Mouse (Mus musculus): ENCODE results near the gene Car14. TPM values are rescaled to one million over a fixed set of nuclear protein-coding genes. Genes with fewer than 3 reads are reported as not detected.

Gene Car14
- polyA plus RNA-seq, 1 experiment from 2014 or later = 36.5 TPM

DNA sequence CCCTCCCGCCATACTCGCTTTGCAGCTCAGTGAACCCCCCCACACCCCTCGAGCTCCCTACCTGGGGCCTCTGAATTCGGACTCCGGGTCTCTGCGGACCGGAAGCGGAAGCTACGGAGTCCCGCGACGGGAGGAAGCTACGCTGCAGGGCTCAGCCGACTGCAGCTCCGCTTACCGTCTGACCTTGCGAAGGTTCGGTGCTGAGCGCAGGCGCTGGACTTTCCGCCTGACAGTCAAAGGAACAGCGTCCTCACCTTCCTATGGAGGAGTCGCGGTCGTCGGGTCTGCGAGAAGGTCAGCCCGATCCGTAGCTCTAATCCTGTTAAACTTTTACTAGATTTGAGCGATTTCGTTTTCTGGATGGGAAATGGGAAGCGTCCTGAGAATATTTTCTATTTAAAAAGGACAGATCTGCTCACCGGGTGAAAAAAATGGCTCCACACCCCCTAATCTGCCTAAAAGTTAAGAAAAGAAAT lies 33.1 kb downstream of the Car14 start, which contains the start of gene Mrps21:
Mrps21 (minus strand) TSS at position 128 of the 476 bp plus-strand sequence.
- H3K9ac ChIP-seq (ENCODE audit: low read length) = peak within 1 kb of the TSS; percentile 75
- no peaks in the 10 kb centered on the region for H3K9me3 ChIP-seq (ENCODE audit: control insufficient read depth, low read length)
- no peaks in the 10 kb centered on the region for H3K27me3 ChIP-seq (ENCODE audit: control insufficient read depth, insufficient read depth, low read length)
- peak within 1 kb of the TSS; percentile 58 for H3K4me3 ChIP-seq (ENCODE audit: low read depth, low read length)
- ATAC-seq (ENCODE audit: insufficient read depth, low FRiP score, low TSS enrichment) (peak; percentile 85), DNase-seq (ENCODE audit: low spot score) (peak; percentile 89)
- H3K27ac ChIP-seq (ENCODE audit: low read depth, low read length) = peak within 1 kb of the TSS; percentile 65
- H3K4me1 ChIP-seq (ENCODE audit: control insufficient read depth, insufficient read depth, low read length) = peaks cover 8% of the 10 kb centered on the region
- peak within 1 kb of the TSS; percentile 70 for H3K4me2 ChIP-seq (ENCODE audit: low read depth)
- WGBS = under 1% methylated on average over 33 of the region's 33 CpGs
- H3K36me3 ChIP-seq (ENCODE audit: control insufficient read depth, insufficient read depth, low read length) = peaks cover 3% of the 10 kb centered on the region; the same call in 1 of the 2 replicates

DNA sequence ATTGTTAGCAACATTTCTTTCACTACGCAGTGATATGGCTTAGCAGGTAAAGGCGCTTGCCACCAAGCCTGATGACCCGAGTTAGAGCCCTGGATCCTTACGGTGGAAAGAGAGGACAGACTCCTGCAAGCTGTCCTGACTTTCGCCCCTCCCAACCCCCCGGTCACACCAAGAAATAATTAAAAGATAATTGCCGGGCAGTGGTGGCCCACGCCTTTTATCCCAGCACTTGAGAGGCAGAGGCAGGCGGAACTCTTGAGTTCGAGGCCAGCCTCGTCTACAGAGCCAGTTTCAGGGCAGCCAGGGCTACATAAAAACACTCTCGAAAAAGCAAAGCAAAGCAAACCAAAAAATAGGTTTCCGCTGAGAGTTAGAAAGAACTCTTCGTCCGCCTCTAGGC lies 33.5 kb downstream of the Car14 start:
- peak overlapping the region; percentile 70 for H3K4me2 ChIP-seq (ENCODE audit: low read depth)
- H3K9me3 ChIP-seq (ENCODE audit: control insufficient read depth, low read length) = no peaks in the 10 kb centered on the region
- peaks cover 3% of the 10 kb centered on the region; the same call in 1 of the 2 replicates for H3K36me3 ChIP-seq (ENCODE audit: control insufficient read depth, insufficient read depth, low read length)
- H3K9ac ChIP-seq (ENCODE audit: low read length) = peak overlapping the region; percentile 75
- 8% methylated on average over 15 of the region's 15 CpGs for WGBS
- H3K27me3 ChIP-seq (ENCODE audit: control insufficient read depth, insufficient read depth, low read length) = no peaks in the 10 kb centered on the region
- H3K4me1 ChIP-seq (ENCODE audit: control insufficient read depth, insufficient read depth, low read length) = peaks cover 8% of the 10 kb centered on the region
- peak overlapping the region; percentile 58 for H3K4me3 ChIP-seq (ENCODE audit: low read depth, low read length)
- no peak for DNase-seq (ENCODE audit: low spot score)
- H3K27ac ChIP-seq (ENCODE audit: low read depth, low read length) = peak overlapping the region; percentile 65; the same call in 1 of the 2 replicates
- ATAC-seq (ENCODE audit: insufficient read depth, low FRiP score, low TSS enrichment) = 0 out of 2 replicates have a peak, but pooled peaks have one; percentile 27

DNA sequence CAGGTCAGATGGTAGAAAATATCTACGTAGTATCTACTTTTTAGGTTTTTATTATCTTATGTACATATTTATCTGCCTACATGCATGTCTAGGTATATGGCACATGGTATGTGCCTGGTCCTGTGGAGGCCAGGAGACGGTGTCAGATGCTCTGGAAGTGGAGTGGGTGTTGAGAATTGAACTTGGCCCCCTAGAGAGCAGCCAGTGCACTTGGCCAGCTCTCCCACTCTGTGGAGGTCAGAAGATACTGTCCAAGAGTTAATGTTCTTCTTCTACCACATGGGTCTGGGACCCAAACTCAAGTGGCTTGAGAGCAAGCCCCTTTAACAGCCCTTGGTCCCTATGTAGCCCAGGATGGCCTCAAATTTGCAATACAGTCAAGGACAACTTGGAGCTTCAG lies 37.1 kb downstream of the Car14 start:
- peaks cover 5% of the 10 kb centered on the region; the same call in 1 of the 2 replicates for H3K36me3 ChIP-seq (ENCODE audit: control insufficient read depth, insufficient read depth, low read length)

DNA sequence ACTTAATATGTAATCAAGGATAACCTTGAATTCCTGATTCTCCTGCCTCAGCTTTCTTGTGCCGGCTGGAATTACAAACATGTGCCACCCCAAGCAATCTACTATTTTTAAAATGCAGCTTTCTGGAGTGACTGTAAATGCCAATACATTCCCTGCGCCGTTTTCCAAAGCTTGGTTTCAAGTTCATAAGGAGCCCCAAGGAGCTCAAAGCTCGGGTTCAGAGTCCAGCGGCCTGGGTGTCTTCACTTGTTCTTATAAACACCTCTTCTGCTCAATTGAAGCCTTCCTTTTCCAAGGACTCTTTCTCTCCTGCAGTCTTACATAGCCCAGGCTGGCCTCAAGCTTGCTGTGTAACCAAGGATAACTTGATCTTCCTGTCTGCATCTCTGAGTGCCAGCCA lies 38.4 kb downstream of the Car14 start:
- DNase-seq (ENCODE audit: low spot score) (no peak), ATAC-seq (ENCODE audit: insufficient read depth, low FRiP score, low TSS enrichment) (no peak)
- H3K9me3 ChIP-seq (ENCODE audit: control insufficient read depth, low read length) = no peaks in the 10 kb centered on the region
- H3K27me3 ChIP-seq (ENCODE audit: control insufficient read depth, insufficient read depth, low read length) = no peaks in the 10 kb centered on the region
- H3K9ac ChIP-seq (ENCODE audit: low read length) = no peak overlapping the region
- peaks cover 5% of the 10 kb centered on the region; the same call in 1 of the 2 replicates for H3K36me3 ChIP-seq (ENCODE audit: control insufficient read depth, insufficient read depth, low read length)
- no peak overlapping the region for H3K4me3 ChIP-seq (ENCODE audit: low read depth, low read length)
- WGBS = 90% methylated on average over 5 of the region's 5 CpGs
- H3K4me1 ChIP-seq (ENCODE audit: control insufficient read depth, insufficient read depth, low read length) = peaks cover 4% of the 10 kb centered on the region
- no peak overlapping the region for H3K27ac ChIP-seq (ENCODE audit: low read depth, low read length)
- no peak overlapping the region for H3K4me2 ChIP-seq (ENCODE audit: low read depth)

More for the DNA sequence above, 37.1 kb downstream of the Car14 start:
- no peak overlapping the region for H3K4me3 ChIP-seq (ENCODE audit: low read depth, low read length)
- no peak for DNase-seq (ENCODE audit: low spot score)
- no peak overlapping the region for H3K27ac ChIP-seq (ENCODE audit: low read depth, low read length)
- no peak for ATAC-seq (ENCODE audit: insufficient read depth, low FRiP score, low TSS enrichment)
- peaks cover 8% of the 10 kb centered on the region for H3K4me1 ChIP-seq (ENCODE audit: control insufficient read depth, insufficient read depth, low read length)
- no peaks in the 10 kb centered on the region for H3K27me3 ChIP-seq (ENCODE audit: control insufficient read depth, insufficient read depth, low read length)
- WGBS = 95% methylated on average over 2 of the region's 2 CpGs
- H3K9me3 ChIP-seq (ENCODE audit: control insufficient read depth, low read length) = no peaks in the 10 kb centered on the region
- no peak overlapping the region for H3K4me2 ChIP-seq (ENCODE audit: low read depth)
- H3K9ac ChIP-seq (ENCODE audit: low read length) = no peak overlapping the region

DNA sequence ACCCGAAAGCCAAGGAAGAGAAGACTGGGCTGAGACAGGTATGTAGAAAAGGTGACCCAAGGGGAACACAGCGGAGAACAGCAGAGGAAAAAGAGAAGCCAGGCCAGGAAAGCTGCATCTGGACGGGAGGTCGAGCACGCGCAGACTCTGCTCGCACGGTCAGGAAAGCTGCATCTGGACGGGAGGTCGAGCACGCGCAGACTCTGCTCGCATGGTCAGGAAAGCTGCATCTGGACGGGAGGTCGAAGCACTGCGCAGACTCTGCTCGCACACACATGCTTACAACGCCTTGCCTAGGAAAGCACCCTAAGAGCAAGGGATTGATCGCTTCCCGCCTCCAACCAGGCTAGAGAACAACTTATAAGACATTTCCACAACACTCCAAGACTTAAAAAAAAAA lies 38.9 kb downstream of the Car14 start:
- DNase-seq (ENCODE audit: low spot score) = no peak
- Histone ChIP-seq H3K27me3 (ENCODE audit: control insufficient read depth, insufficient read depth, low read length) (no peaks in the 10 kb centered on the region), H3K4me1 (ENCODE audit: control insufficient read depth, insufficient read depth, low read length) (peaks cover 2% of the 10 kb centered on the region), H3K9ac (ENCODE audit: low read length) (no peak overlapping the region), H3K27ac (ENCODE audit: low read depth, low read length) (no peak overlapping the region), H3K9me3 (ENCODE audit: control insufficient read depth, low read length) (no peaks in the 10 kb centered on the region), H3K4me2 (ENCODE audit: low read depth) (no peak overlapping the region), H3K4me3 (ENCODE audit: low read depth, low read length) (no peak overlapping the region), H3K36me3 (ENCODE audit: control insufficient read depth, insufficient read depth, low read length) (peaks cover 5% of the 10 kb centered on the region; the same call in 1 of the 2 replicates)
- WGBS = 92% methylated on average over 20 of the region's 20 CpGs
- ATAC-seq (ENCODE audit: insufficient read depth, low FRiP score, low TSS enrichment) = no peak

DNA sequence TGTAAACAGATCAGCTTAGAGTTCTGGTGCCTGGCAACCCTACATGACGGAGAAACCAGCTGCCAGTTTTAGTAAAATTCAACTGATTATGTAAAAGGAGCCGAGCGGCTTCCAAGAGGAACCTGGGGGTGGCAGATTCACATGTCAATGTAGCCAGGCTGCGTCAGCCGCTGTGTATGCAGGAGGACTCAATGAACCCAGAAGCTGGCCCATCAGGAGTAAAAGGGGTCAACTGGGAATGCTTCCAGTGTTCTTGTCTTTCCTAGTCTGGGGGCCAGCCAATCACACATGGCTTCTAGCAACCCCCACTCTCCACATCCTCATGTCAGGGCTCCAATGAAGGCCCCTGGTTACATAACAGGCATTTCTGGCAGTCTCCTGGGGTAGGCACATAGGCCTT lies 39.4 kb downstream of the Car14 start:
- no peak overlapping the region for H3K9ac ChIP-seq (ENCODE audit: low read length)
- no peaks in the 10 kb centered on the region for H3K4me1 ChIP-seq (ENCODE audit: control insufficient read depth, insufficient read depth, low read length)
- H3K4me2 ChIP-seq (ENCODE audit: low read depth) = no peak overlapping the region
- H3K36me3 ChIP-seq (ENCODE audit: control insufficient read depth, insufficient read depth, low read length) = peaks cover 5% of the 10 kb centered on the region; the same call in 1 of the 2 replicates
- DNase-seq (ENCODE audit: low spot score) (no peak), ATAC-seq (ENCODE audit: insufficient read depth, low FRiP score, low TSS enrichment) (no peak)
- 90% methylated on average over 5 of the region's 5 CpGs for WGBS
- no peak overlapping the region for H3K4me3 ChIP-seq (ENCODE audit: low read depth, low read length)
- no peaks in the 10 kb centered on the region for H3K9me3 ChIP-seq (ENCODE audit: control insufficient read depth, low read length)
- no peaks in the 10 kb centered on the region for H3K27me3 ChIP-seq (ENCODE audit: control insufficient read depth, insufficient read depth, low read length)
- no peak overlapping the region for H3K27ac ChIP-seq (ENCODE audit: low read depth, low read length)

DNA sequence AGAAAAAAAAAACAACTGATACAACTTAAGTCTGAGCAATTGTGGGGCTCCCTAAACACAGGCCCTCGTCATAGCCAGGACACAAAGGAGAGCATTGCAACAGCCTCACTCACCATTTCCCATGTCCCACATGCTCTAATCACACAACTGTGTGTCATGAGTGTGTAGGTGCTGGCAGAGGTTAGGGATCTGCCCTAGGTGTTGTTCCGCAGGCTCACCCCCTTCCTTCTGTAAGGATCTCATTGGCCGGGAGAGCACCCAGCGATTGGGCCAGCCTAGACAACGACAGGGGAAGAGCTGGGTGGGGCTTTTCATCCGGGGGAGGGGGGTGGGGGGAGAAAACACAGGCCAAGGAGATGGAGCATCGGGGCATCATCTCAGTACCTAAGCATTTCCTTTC lies 40.9 kb downstream of the Car14 start:
- Histone ChIP-seq H3K36me3 (ENCODE audit: control insufficient read depth, insufficient read depth, low read length) (peaks cover 2% of the 10 kb centered on the region; the same call in 1 of the 2 replicates), H3K4me1 (ENCODE audit: control insufficient read depth, insufficient read depth, low read length) (no peaks in the 10 kb centered on the region), H3K27ac (ENCODE audit: low read depth, low read length) (no peak overlapping the region), H3K4me2 (ENCODE audit: low read depth) (no peak overlapping the region), H3K9me3 (ENCODE audit: control insufficient read depth, low read length) (no peaks in the 10 kb centered on the region), H3K4me3 (ENCODE audit: low read depth, low read length) (no peak overlapping the region), H3K27me3 (ENCODE audit: control insufficient read depth, insufficient read depth, low read length) (no peaks in the 10 kb centered on the region), H3K9ac (ENCODE audit: low read length) (no peak overlapping the region)
- WGBS = 80% methylated on average over 7 of the region's 7 CpGs
- ATAC-seq (ENCODE audit: insufficient read depth, low FRiP score, low TSS enrichment) = no peak
- no peak for DNase-seq (ENCODE audit: low spot score)

DNA sequence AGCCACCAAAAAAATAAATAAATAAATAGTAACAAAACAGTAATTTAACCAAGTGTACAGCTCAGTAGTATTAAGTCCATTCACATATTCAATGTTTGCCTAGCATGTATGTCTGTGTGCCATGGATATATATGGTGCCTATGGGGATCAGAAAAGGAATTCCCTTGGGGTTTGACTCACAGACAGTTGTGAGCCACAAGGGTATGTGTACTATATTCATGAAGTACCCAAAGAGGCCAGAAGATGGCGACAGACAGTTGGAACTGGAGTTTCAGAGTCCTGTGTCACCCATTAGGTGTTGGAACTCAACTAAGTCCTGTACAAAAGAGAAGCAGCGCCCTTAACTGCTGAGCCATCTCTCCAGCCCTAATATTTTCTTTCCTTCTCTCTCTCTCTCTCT lies 42.7 kb downstream of the Car14 start:
- Histone ChIP-seq H3K36me3 (ENCODE audit: control insufficient read depth, insufficient read depth, low read length) (0 out of 2 replicates have a peak, but pooled peaks cover 2% of the 10 kb centered on the region), H3K9ac (ENCODE audit: low read length) (no peak overlapping the region), H3K9me3 (ENCODE audit: control insufficient read depth, low read length) (no peaks in the 10 kb centered on the region), H3K4me2 (ENCODE audit: low read depth) (no peak overlapping the region), H3K27me3 (ENCODE audit: control insufficient read depth, insufficient read depth, low read length) (no peaks in the 10 kb centered on the region), H3K4me3 (ENCODE audit: low read depth, low read length) (no peak overlapping the region), H3K27ac (ENCODE audit: low read depth, low read length) (no peak overlapping the region), H3K4me1 (ENCODE audit: control insufficient read depth, insufficient read depth, low read length) (no peaks in the 10 kb centered on the region)
- DNase-seq (ENCODE audit: low spot score) (peak; percentile 41), ATAC-seq (ENCODE audit: insufficient read depth, low FRiP score, low TSS enrichment) (no peak; the same call in 1 of the 2 replicates)
- 39% methylated on average over 2 of the region's 2 CpGs for WGBS

DNA sequence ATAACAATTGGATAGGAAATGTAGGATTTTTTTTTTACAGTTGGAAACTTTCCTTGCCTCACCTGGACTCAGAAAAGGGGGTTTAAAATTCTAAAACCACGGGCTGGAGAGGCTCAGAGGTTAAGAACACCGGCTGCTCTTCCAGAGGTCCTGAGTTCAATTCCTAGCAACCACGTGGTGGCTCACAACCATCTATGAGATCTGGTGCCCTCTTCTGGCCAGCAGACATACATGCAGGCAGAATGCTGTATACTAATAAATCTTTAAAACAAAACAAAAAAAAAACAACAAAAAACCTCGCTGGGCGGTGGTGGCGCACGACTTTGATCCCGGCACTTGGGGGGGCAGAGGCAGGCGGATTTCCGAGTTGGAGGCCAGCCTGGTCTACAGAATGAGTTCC lies 43.3 kb downstream of the Car14 start:
- Histone ChIP-seq H3K9me3 (ENCODE audit: control insufficient read depth, low read length) (no peaks in the 10 kb centered on the region), H3K27me3 (ENCODE audit: control insufficient read depth, insufficient read depth, low read length) (no peaks in the 10 kb centered on the region), H3K4me3 (ENCODE audit: low read depth, low read length) (no peak overlapping the region), H3K27ac (ENCODE audit: low read depth, low read length) (no peak overlapping the region), H3K36me3 (ENCODE audit: control insufficient read depth, insufficient read depth, low read length) (0 out of 2 replicates have a peak, but pooled peaks cover 2% of the 10 kb centered on the region), H3K9ac (ENCODE audit: low read length) (no peak overlapping the region), H3K4me1 (ENCODE audit: control insufficient read depth, insufficient read depth, low read length) (peaks cover under 1% of the 10 kb centered on the region; the same call in 1 of the 2 replicates), H3K4me2 (ENCODE audit: low read depth) (no peak overlapping the region)
- no peak for ATAC-seq (ENCODE audit: insufficient read depth, low FRiP score, low TSS enrichment)
- DNase-seq (ENCODE audit: low spot score) = no peak
- WGBS = 76% methylated on average over 10 of the region's 10 CpGs

Measured in neural tube, embryonic 11.5 days (tissue).